Mouse (Mus musculus): ENCODE measurements around the gene Gapvd1. TPM values are rescaled to one million over a fixed set of nuclear protein-coding genes. Genes with fewer than 3 reads are reported as not detected.
A peak's percentile ranks its signal among the peaks of the same experiment; 100 is the strongest.

Gapvd1 gene
- polyA plus RNA-seq, 1 experiment from 2014 or later = 83.2 TPM

GRCm38 (mm10) chr2:34645851-34646540 is 109.0 kb downstream of the Gapvd1 start:
- no peaks in the 10 kb centered on the region for H3K27me3 ChIP-seq (replicated peaks)
- H3K4me1 ChIP-seq = 0 out of 2 replicates have a peak, but pooled peaks cover 10% of the 10 kb centered on the region
- ATAC-seq (ENCODE audit: insufficient read depth, low FRiP score, low read depth) = peak; percentile 94
- H3K4me3 ChIP-seq (replicated peaks) = peak overlapping the region; percentile 44
- peak overlapping the region; percentile 74 for H3K4me2 ChIP-seq
- H3K9me3 ChIP-seq = no peaks in the 10 kb centered on the region
- H3K9ac ChIP-seq = peak overlapping the region; percentile 4; the same call in 1 of the 2 replicates
- no peaks in the 10 kb centered on the region for H3K36me3 ChIP-seq
- H3K27ac ChIP-seq = no peak overlapping the region
- WGBS = 13% methylated on average over 21 of the region's 21 CpGs

GRCm38 (mm10) chr2:34644571-34645526 is 110.2 kb downstream of the Gapvd1 start:
- Histone ChIP-seq H3K4me2 (no peak overlapping the region), H3K9me3 (no peaks in the 10 kb centered on the region), H3K4me1 (0 out of 2 replicates have a peak, but pooled peaks cover 10% of the 10 kb centered on the region), H3K27ac (no peak overlapping the region), H3K36me3 (no peaks in the 10 kb centered on the region), H3K27me3 (replicated peaks) (no peaks in the 10 kb centered on the region), H3K4me3 (replicated peaks) (no peak overlapping the region), H3K9ac (no peak overlapping the region)
- no peak for ATAC-seq (ENCODE audit: insufficient read depth, low FRiP score, low read depth)
- 42% methylated on average over 22 of the region's 22 CpGs for WGBS

DNA sequence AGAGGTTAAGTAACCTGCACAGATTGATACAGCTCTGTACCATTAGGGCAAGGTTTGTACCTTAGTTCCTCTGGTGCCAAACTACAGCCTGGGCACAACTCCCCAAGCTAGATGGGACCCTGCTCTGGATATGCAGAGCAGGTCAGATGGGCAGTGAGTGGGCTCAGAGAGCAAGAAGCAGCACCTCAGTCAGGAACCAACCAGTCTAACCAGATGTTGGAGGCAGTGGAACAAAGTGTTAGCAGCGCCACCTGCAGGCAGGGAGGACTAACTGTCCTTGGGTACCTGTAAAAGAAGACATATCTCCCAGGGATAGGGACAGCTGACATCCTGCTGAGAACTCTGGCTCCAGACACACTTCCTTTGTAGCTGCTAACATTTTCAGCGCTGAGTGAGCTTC is 112.7 kb downstream of the Gapvd1 start:
- H3K9ac ChIP-seq = no peak overlapping the region
- 49% methylated on average over 2 of the region's 2 CpGs for WGBS
- peaks cover 14% of the 10 kb centered on the region for H3K4me1 ChIP-seq
- H3K27ac ChIP-seq = no peak overlapping the region
- no peaks in the 10 kb centered on the region for H3K27me3 ChIP-seq (replicated peaks)
- H3K36me3 ChIP-seq = no peaks in the 10 kb centered on the region
- no peaks in the 10 kb centered on the region for H3K9me3 ChIP-seq
- ATAC-seq (ENCODE audit: insufficient read depth, low FRiP score, low read depth) = no peak
- no peak overlapping the region for H3K4me3 ChIP-seq (replicated peaks)
- H3K4me2 ChIP-seq = no peak overlapping the region

DNA sequence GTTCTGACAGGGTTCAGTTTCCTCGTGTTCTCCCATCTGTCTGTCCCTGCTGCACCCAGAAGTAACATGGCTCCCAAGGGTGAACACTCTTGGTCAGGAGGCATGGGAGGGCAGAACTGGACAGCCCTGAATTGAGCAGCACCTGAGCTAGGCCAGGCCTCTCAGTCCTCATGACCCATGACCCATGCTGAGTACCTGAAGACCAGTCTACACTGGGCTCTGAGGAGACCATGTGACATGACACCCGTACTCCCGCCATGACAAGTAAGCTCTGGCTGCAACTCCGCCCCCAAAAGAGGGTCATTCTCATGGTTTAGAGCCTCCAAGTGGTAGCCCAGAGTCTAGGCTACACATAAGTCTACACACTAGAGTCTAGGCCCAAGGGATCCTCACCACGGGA is 115.3 kb downstream of the Gapvd1 start:
- Histone ChIP-seq H3K36me3 (no peaks in the 10 kb centered on the region), H3K27me3 (replicated peaks) (no peaks in the 10 kb centered on the region), H3K4me2 (no peak overlapping the region), H3K27ac (no peak overlapping the region), H3K4me3 (replicated peaks) (no peak overlapping the region), H3K4me1 (peaks cover 5% of the 10 kb centered on the region), H3K9me3 (no peaks in the 10 kb centered on the region), H3K9ac (no peak overlapping the region)
- no peak for ATAC-seq (ENCODE audit: insufficient read depth, low FRiP score, low read depth)
- 53% methylated on average over 5 of the region's 5 CpGs for WGBS

GRCm38 (mm10) chr2:34638955-34639650 is 115.9 kb downstream of the Gapvd1 start:
- WGBS = 17% methylated on average over 37 of the region's 37 CpGs

DNA sequence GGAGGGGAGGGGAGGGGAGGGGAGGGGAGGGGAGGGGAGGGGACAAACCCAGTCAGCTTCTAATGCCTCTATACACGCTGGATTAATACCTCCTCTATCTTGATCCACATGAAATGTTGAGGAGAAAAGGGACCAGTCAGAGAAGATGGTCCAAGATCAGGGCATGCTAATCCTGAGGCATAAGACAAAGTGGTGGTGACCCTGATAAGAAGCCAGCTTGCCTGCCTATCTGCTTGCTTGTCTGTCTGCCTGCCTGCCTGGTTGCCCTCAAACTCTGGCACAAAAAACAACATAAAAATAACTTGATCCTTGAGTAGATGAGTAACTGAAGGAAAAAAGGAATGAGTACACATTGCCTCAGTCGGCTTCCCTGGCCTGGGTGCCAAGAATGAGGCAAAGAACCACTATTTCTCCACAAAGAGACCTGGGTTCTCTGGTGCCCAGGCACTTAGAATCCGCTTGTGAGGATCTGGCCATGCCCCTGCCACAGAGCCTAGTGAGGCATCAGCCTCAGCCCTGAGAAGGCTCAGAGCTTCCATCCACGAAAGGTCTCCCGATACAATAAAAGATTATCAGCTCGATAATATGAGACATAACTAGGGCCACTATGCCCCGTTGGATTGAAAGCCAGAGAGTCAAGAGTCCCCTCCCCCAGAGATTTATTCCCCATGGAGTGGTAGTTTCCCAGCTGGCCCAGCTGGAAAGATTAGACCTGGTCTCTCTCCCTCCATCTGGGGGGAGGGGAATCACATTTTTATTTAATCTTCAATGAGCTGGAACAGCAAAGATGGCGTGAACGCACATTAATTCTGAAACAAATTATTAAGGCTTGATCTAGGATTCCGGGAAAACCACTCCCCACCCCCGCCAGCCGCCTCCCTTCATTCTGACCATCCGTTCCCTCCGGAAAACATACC is 119.5 kb downstream of the Gapvd1 start:
- no peaks in the 10 kb centered on the region for H3K36me3 ChIP-seq
- no peak for ATAC-seq (ENCODE audit: insufficient read depth, low FRiP score, low read depth)
- no peak overlapping the region for H3K4me3 ChIP-seq (replicated peaks)
- H3K9ac ChIP-seq = no peak overlapping the region
- no peaks in the 10 kb centered on the region for H3K27me3 ChIP-seq (replicated peaks)
- H3K4me2 ChIP-seq = no peak overlapping the region
- H3K9me3 ChIP-seq = no peaks in the 10 kb centered on the region
- peaks cover 4% of the 10 kb centered on the region for H3K4me1 ChIP-seq
- H3K27ac ChIP-seq = no peak overlapping the region
- 77% methylated on average over 14 of the region's 14 CpGs for WGBS

More at GRCm38 (mm10) chr2:34638955-34639650, 115.9 kb downstream of the Gapvd1 start:
- Histone ChIP-seq H3K36me3 (no peaks in the 10 kb centered on the region), H3K4me1 (peaks cover 4% of the 10 kb centered on the region), H3K4me2 (peak overlapping the region; percentile 88), H3K9me3 (no peaks in the 10 kb centered on the region), H3K9ac (peak overlapping the region; percentile 29; the same call in 1 of the 2 replicates), H3K27ac (no peak overlapping the region), H3K4me3 (replicated peaks) (peak overlapping the region; percentile 39), H3K27me3 (replicated peaks) (no peaks in the 10 kb centered on the region)
- ATAC-seq (ENCODE audit: insufficient read depth, low FRiP score, low read depth) = peak; percentile 21; the same call in 1 of the 2 replicates

DNA sequence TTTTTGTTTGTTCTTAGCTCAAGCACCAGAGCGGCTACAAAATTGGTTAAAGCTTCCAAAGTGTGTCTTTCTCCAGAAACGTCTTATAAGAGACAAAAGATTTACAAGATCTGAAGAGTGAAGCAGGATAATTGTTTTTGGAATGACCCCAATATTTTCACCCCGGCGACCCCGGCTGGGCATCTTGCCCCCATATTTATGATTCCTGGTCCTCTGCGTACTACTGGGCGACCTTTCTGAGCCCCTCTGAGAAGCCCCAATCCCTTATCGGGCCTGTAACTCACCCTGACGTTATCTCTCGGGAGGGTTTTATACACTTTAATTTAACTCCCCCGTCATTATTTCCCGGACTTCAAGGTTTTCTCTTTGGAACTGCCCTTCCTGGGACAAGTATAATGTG is 123.0 kb downstream of the Gapvd1 start:
- Histone ChIP-seq H3K27me3 (replicated peaks) (no peaks in the 10 kb centered on the region), H3K36me3 (no peaks in the 10 kb centered on the region), H3K4me3 (replicated peaks) (no peak overlapping the region), H3K9me3 (no peaks in the 10 kb centered on the region), H3K4me2 (no peak overlapping the region), H3K9ac (no peak overlapping the region), H3K27ac (no peak overlapping the region), H3K4me1 (peaks cover 18% of the 10 kb centered on the region)
- 67% methylated on average over 12 of the region's 12 CpGs for WGBS
- no peak for ATAC-seq (ENCODE audit: insufficient read depth, low FRiP score, low read depth)

- Histone ChIP-seq H3K27ac (no peak overlapping the region), H3K36me3 (0 out of 2 replicates have a peak, but pooled peaks cover 4% of the 10 kb centered on the region), H3K27me3 (replicated peaks) (no peaks in the 10 kb centered on the region), H3K4me1 (peaks cover 19% of the 10 kb centered on the region), H3K9me3 (no peaks in the 10 kb centered on the region), H3K4me3 (replicated peaks) (no peak overlapping the region), H3K9ac (no peak overlapping the region), H3K4me2 (no peak overlapping the region)
- ATAC-seq (ENCODE audit: insufficient read depth, low FRiP score, low read depth) = no peak
- WGBS = 88% methylated on average over 6 of the region's 6 CpGs
Observed at GRCm38 (mm10) chr2:34630445-34630844, 124.6 kb downstream of the Gapvd1 start.

- no peak overlapping the region for H3K4me3 ChIP-seq (replicated peaks)
- H3K4me1 ChIP-seq = peaks cover 19% of the 10 kb centered on the region
- ATAC-seq (ENCODE audit: insufficient read depth, low FRiP score, low read depth) = no peak
- H3K9me3 ChIP-seq = no peaks in the 10 kb centered on the region
- no peak overlapping the region for H3K27ac ChIP-seq
- H3K36me3 ChIP-seq = 0 out of 2 replicates have a peak, but pooled peaks cover 4% of the 10 kb centered on the region
- no peak overlapping the region for H3K4me2 ChIP-seq
- no peaks in the 10 kb centered on the region for H3K27me3 ChIP-seq (replicated peaks)
- 81% methylated on average over 7 of the region's 7 CpGs for WGBS
- no peak overlapping the region for H3K9ac ChIP-seq
Observed at GRCm38 (mm10) chr2:34629758-34630157, 125.3 kb downstream of the Gapvd1 start.

DNA sequence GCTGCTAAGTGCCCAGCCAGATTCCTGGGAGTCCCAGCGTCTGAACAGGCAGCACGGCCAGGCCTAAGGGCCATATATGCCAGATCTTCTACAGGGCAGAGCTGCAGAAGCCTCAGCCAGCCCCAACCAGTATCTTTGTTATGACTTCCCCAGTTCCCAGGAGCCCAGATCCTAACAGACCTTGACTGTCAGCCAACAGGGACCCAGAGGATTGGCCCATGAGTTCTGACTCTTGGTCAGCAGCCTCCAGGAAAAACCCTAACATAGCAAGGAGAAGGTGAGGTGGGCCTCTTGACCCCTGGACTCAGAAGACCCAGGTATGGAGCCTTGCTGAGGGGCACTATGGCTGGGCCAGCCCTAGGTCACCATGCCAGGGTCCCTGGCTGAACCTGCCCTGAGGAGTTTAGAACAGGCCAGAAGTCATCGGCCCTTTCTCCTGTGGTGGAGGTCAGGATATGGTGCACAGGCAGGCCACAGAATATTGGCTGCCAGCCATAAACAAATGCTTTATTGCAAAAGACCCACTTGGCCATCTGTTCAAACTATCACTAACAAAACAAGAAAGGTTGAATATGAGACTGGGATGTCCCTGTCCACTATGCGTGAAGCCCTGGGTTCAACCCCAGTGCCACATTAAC is 126.0 kb downstream of the Gapvd1 start:
- Histone ChIP-seq H3K27me3 (replicated peaks) (no peaks in the 10 kb centered on the region), H3K27ac (peak overlapping the region; percentile 76), H3K9me3 (no peaks in the 10 kb centered on the region), H3K4me2 (no peak overlapping the region), H3K36me3 (0 out of 2 replicates have a peak, but pooled peaks cover 4% of the 10 kb centered on the region), H3K9ac (no peak overlapping the region), H3K4me3 (replicated peaks) (no peak overlapping the region), H3K4me1 (peaks cover 19% of the 10 kb centered on the region)
- ATAC-seq (ENCODE audit: insufficient read depth, low FRiP score, low read depth) = no peak; the same call in 1 of the 2 replicates
- WGBS = 75% methylated on average over 4 of the region's 4 CpGs
